Mouse (Mus musculus): ENCODE measurements at regions not wholly inside any gene's neighbourhood (a gene's known extent, or its start where the extent isn't known, plus 50 kb on each side); places are given as distances from the start of the nearest gene placed in this dataset.

DNA sequence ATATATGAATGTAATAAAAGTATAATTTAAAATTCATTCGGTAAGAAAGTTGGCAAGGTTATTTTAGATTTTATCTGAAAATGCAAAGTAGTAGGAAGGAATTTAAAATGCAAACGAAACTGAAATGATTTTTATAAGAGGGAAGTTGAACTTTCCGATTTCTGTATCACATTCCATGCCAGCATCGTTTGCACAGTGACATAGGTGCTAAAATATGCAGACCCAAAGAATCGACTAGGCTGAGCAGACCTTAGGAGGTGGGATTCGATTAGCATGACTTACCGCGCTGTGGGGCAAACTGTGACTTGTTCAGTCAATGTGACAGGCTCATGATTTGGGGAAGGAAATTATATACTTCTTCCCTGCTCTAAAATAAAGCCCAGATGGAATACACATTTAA is 596.2 kb downstream of the Gm19410 start:
- DNase-seq (ENCODE audit: low spot score), result no peak

DNA sequence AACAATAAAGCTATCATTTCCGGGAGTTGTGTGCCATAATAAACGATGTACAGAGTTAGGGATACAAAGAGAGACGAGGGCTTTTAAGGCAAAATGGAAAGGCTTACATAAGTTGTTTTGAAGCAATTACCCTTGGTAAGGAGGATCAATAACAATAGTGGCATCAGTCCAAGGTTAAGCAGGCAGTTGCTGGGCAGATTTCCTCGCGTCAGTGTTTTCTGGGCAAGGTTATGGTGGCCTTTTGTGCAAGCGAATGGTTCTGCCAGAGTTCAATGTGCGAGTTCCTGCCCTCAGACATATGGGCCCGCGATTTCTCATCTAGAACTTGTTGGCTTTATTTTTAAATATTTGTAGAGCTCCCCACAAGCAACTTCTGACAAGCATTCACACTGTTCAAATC is 597.7 kb downstream of the Gm19410 start:
- no peak for DNase-seq (ENCODE audit: low spot score)

DNA sequence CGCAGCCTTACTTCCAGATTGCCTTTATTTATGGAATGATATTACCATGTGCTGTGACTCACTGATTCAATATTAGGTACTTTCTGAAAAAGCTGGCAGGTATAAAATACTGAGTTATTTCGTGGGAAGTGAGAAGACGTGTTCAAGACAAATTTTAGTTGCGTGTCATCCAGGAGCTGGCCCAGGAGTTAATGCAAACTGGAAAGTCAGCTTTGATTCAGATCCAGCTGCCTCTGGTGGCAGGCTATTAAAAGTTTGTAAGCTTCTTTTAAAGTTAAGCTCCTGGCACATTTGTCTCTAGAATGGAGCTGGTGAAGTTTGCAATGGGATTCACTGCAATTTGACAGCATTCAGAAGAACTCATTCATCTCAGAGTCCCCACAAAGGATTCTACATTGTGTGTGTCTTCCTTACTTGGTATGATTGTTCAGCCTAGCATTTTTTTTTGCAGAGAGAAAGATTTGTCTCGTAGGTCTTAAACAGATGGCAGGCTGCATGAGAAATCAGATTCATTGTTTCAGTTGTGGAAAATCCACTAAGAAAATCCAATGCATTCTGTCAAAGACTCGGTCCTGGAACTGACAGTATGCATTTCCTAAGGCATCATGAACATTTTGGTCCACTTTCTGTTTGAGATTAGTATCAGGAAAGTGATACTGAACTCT is 599.1 kb downstream of the Gm19410 start:
- no peak for DNase-seq (ENCODE audit: low spot score)

DNA sequence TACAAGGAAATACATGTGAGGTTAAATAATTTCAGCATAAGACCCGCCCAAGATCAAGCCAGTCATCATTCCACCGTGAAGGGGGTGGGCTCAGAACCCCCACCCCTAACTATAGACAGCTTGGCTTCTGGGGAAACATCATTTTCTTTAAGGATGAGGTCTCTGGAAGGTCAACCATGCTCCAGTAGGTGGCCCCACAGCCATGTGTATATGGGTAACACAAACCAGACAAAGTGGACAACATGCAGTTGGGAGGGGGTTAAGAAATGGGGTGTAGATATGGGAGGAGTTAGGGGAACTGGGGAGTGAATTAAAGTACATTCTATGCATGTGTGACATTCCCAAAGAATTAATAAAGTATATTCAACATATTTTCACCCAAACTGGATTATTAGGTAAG is 600.4 kb downstream of the Gm19410 start:
- no peak for DNase-seq (ENCODE audit: low spot score)

GRCm38 (mm10) chr8:36376579-36377350 is 611.2 kb downstream of the Gm19410 start:
- DNase-seq (ENCODE audit: low spot score), result no peak

- no peak for DNase-seq (ENCODE audit: low spot score)
Observed at GRCm38 (mm10) chr8:36394487-36394886, 598.9 kb upstream of the AI429214 start.

GRCm38 (mm10) chr8:36396493-36396892 is 596.9 kb upstream of the AI429214 start:
- DNase-seq (ENCODE audit: low spot score), result no peak

- no peak for DNase-seq (ENCODE audit: low spot score)
Observed at GRCm38 (mm10) chr8:36406706-36407105, 586.7 kb upstream of the AI429214 start.
